Mouse (Mus musculus) liver, embryonic 16.5 days (tissue): ENCODE measurements at regions not wholly inside any gene's neighbourhood (a gene's known extent, or its start where the extent isn't known, plus 50 kb on each side); places are given as distances from the start of the nearest gene placed in this dataset.

Source experiments
- ATAC-seq: fragments of 200-750 bp; cut with Nextera tagmentation; 2 replicates; pipeline ENCODE4 v1.8.0; 2017; ENCODE audit warnings: low read depth, mild to moderate bottlenecking, moderate number of reproducible peaks, moderate library complexity
- H3K27ac ChIP-seq: fragments of 300-500 bp; sonication (generic); 2 replicates; pipeline ENCODE4 v1.5.1; 2014; ENCODE audit warnings: mild to moderate bottlenecking, low read length
- H3K27me3 ChIP-seq: fragments of 300-500 bp; sonication (generic); 2 replicates; pipeline ENCODE4 v1.6.1; 2014; ENCODE audit warnings: low read depth, low read length, mixed read lengths; ENCODE audit not compliant: control insufficient read depth, insufficient read depth
- H3K36me3 ChIP-seq: fragments of 300-500 bp; sonication (generic); 2 replicates; pipeline ENCODE4 v1.6.1; 2014; ENCODE audit warnings: mild to moderate bottlenecking; ENCODE audit not compliant: control insufficient read depth, insufficient read depth
- H3K4me1 ChIP-seq: fragments of 300-500 bp; sonication (generic); 2 replicates; pipeline ENCODE4 v1.6.1; 2014; ENCODE audit warnings: low read depth, low read length, mixed read lengths; ENCODE audit not compliant: control insufficient read depth
- H3K4me2 ChIP-seq: fragments of 300-500 bp; sonication (generic); 2 replicates; pipeline ENCODE4 v1.6.1; 2014; ENCODE audit warnings: low read depth, low read length, mixed read lengths
- H3K4me3 ChIP-seq: fragments of 300-500 bp; sonication (generic); 2 replicates; pipeline ENCODE4 v1.5.1; 2014; ENCODE audit warnings: low read depth, mild to moderate bottlenecking, low read length
- H3K9ac ChIP-seq: fragments of 300-500 bp; sonication (generic); 2 replicates; pipeline ENCODE4 v1.6.1; 2014; ENCODE audit warnings: low read depth, low read length
- H3K9me3 ChIP-seq: fragments of 300-500 bp; sonication (generic); replicated peaks from 2 replicates; pipeline ENCODE4 v1.6.1; 2016; ENCODE audit warnings: low read length; ENCODE audit not compliant: control insufficient read depth
- WGBS: fragments of 180-500 bp; shearing (Covaris S2); extraction: QIAGEN DNeasy Blood & Tissue Kit; methylation state at CpG from one replicate; pipeline ENCODE4 v1.1.7; 2014; ENCODE audit not compliant: insufficient replicate concordance; 5-methylcytosine and 5-hydroxymethylcytosine counted together

DNA sequence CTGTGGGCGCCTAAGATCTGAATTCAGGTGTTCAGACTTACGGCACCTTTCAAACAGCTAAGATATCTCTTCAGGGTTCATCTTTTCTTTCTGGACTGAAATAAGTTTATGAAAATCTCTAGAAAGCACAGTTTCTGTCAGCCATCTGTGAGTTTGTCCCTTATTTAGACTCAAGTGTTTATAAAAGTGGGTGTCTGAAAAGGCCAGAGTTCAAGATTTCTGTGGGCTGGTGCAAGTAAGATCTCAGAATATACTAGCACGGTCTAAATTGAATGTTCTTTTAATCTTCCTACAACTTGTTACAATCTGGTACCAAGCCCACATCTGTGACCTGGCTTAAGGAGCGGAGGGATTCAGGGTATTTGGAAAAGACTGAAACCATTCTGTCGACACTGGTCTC lies 233.4 kb upstream of the Adgrl2 start:
- 57% methylated on average over 5 of the region's 5 CpGs for WGBS
- Histone ChIP-seq H3K9me3 (no peaks in the 10 kb centered on the region), H3K4me3 (no peak overlapping the region), H3K9ac (no peak overlapping the region), H3K4me1 (no peaks in the 10 kb centered on the region; the same call in 1 of the 2 replicates), H3K27me3 (no peaks in the 10 kb centered on the region), H3K36me3 (no peaks in the 10 kb centered on the region), H3K27ac (no peak overlapping the region), H3K4me2 (no peak overlapping the region)
- ATAC-seq = no peak

DNA sequence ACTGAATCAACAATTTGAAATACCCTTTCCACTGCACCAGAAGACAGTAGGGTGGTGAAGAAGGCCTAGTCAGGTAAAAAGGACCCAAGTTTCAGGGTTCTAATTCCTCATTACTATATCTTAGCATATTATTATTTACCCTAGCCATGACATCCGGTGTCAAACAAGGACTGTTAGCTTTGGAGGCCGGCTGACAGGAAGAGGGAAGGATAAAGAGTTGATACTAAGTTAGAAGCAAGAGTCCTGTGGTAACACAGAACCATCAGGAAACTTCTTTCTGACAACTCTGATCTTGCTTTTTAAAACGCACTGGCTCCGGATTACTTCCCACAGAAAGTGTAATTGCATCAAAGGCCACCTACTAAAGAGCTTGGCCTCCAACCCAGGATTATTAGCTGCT lies 230.6 kb upstream of the Adgrl2 start:
- no peak for ATAC-seq
- no peak overlapping the region for H3K9ac ChIP-seq
- no peaks in the 10 kb centered on the region for H3K9me3 ChIP-seq
- H3K4me2 ChIP-seq = no peak overlapping the region
- H3K4me3 ChIP-seq = no peak overlapping the region
- no peak overlapping the region for H3K27ac ChIP-seq
- no peaks in the 10 kb centered on the region for H3K4me1 ChIP-seq
- H3K27me3 ChIP-seq = no peaks in the 10 kb centered on the region
- WGBS = 40% methylated on average over 4 of the region's 4 CpGs
- H3K36me3 ChIP-seq = no peaks in the 10 kb centered on the region

DNA sequence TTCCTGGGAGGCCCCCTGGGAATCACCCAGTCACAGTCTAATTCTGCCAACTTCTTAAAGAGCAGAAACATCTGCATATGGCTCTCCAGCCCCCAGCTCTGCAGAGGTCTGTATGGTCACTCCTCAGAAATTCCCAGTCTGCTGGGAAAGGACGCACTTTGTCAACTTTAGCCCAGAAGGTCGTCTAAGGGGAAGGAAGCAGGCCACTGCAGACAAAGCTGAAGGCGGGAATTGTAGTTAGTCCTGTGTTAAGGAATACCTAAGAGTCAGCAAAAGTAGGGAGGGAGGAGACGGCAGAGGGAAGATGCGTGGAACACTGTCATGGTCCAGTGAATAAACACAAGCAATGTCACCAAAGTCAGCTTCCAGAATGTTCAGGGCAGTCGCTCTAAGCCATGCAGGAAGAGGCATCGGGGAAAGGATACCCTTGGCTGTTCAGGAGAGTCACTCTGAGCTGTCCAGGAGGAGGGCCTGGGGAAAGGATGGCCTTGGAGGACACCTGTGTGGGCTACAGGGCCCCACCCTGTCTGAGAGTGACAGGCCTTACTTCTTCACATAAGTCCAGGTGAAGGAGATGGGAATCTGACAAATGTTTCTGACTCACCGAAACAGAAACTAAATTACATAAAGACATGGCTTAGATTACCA lies 230.1 kb upstream of the Adgrl2 start:
- 54% methylated on average over 8 of the region's 8 CpGs for whole genome bisulfite sequencing
- Histone ChIP-seq H3K9me3 (no peaks in the 10 kb centered on the region), H3K27me3 (no peaks in the 10 kb centered on the region), H3K4me1 (no peaks in the 10 kb centered on the region), H3K36me3 (no peaks in the 10 kb centered on the region), H3K4me2 (no peak overlapping the region), H3K27ac (no peak overlapping the region), H3K4me3 (no peak overlapping the region), H3K9ac (no peak overlapping the region)
- ATAC-seq = peak; percentile 49; the same call in 1 of the 2 replicates

DNA sequence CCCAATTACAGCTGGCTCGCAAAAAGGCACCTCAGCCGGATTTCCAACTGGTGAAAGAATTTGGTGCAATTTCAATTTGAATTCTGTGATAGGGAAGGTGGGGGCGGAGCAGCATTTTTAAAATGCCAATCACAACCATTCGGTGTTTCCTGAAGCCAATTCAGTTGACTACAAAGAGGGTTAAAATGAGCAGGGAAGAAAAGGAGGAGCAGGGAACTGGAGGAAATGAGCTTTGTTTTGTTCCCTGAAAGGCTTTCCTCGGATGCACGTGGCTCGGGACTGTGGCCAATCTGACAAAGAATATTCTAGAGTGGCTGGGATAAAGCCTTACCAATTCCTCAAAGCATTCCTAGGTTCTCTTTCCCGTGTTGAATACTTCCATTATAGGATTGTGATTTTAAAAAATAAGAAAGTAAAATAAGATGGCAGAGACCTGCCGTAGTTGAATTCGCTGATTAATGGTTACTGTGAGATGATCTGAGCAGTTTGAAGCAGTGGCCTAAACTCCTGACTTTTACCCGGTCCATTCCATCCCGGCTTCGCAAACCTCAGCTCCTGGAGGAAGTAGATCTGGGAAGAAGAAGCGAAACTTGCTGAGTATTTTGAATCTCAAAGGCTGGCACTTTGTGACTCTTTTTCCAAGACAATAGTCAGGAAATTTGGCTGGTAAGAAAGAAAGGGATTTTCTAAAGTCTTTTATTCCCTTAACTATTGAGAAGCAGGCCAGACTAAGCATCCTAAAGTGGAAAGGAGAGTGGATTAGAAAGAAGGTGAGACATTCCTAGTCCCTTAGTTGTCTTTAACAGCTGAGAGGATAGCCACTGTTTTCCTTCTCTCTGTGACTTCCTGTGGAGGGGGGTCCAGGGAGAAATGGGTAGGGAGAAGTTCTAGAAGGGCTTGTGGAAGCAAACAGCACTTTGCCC lies 229.3 kb upstream of the Adgrl2 start:
- WGBS = 48% methylated on average over 14 of the region's 14 CpGs
- no peaks in the 10 kb centered on the region for H3K27me3 ChIP-seq
- H3K9me3 ChIP-seq = no peaks in the 10 kb centered on the region
- 0 out of 2 replicates have a peak, but pooled peaks have one; percentile 12 for ATAC-seq
- no peak overlapping the region for H3K27ac ChIP-seq
- H3K4me2 ChIP-seq = no peak overlapping the region
- no peak overlapping the region for H3K4me3 ChIP-seq
- no peaks in the 10 kb centered on the region for H3K36me3 ChIP-seq
- no peak overlapping the region for H3K9ac ChIP-seq
- H3K4me1 ChIP-seq = no peaks in the 10 kb centered on the region

DNA sequence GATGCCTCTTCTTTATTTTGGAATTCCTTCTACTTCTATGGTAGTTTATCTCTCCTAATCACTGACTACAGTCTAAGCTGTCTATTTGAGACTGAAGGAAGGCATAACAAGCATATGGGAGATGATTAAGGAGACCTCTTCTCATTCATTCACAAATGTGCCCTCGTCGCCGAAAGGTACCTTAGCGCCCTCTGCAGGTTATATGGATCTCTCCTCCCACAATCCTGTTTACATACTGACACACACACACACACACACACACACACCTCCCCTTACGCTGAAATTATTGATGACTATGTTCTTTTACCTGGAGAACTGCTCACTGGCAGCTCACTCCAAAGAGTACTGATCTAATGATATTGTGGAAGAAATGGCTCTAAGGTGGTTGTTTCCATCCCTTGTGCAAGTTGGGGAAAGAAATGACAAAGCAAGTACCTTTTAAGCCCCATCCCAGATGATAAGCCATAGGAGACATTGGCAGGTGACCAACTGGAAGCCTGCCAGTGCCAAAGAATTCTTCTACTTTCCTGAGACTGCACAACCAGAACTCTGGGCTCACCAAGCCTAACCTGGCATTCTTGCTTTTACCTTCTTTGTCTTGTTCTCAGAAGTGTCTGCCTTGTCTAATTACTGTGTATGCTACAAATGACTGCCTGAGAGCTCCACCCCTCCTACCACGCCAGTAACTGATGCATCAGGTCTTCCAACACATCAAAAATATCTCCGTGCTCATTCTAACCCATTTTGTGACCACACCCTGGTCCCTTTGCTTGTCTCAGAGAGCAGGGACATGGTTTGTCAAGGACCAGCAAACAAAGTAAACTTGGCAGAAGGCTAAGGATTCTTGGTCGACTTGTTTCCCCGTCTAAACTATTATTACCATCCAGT lies 227.8 kb upstream of the Adgrl2 start:
- no peak for ATAC-seq
- Histone ChIP-seq H3K27ac (no peak overlapping the region), H3K36me3 (no peaks in the 10 kb centered on the region), H3K4me2 (no peak overlapping the region), H3K4me3 (no peak overlapping the region), H3K27me3 (no peaks in the 10 kb centered on the region), H3K9me3 (no peaks in the 10 kb centered on the region), H3K9ac (no peak overlapping the region), H3K4me1 (no peaks in the 10 kb centered on the region)
- WGBS = 64% methylated on average over 9 of the region's 9 CpGs

DNA sequence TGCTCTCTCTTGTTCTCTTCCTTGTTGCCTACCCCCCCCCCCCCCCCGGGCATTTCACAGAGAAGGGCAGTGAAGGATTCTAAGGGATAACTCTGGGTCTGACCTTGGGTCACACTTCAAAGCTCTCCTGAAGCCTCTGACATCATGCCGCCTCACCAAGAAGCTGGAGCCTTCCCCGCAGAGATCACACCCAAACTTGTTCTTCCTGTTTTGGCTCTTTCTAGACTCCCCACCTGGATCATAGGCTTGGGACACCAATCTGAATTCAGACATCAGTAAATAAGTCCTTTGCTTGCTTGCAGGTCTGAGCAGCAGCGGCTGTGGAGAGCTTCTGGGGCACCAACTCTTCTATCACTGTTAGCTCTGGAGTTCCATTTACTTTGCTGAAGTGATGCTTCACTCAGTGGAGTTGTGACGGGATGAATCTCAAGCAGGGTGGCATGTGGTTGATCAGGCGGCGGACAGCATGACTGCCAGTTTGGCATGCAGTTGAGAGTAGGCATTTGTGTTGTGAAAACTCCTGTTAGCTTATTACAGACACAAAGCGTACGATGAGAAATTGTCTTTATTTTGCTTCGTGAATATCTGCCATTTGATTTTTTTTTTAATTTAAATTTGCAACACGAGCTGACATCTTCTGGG lies 226.5 kb upstream of the Adgrl2 start:
- H3K4me1 ChIP-seq = no peaks in the 10 kb centered on the region
- no peak for ATAC-seq
- no peaks in the 10 kb centered on the region for H3K9me3 ChIP-seq
- no peak overlapping the region for H3K27ac ChIP-seq
- H3K4me2 ChIP-seq = no peak overlapping the region
- 73% methylated on average over 11 of the region's 11 CpGs for WGBS
- no peak overlapping the region for H3K4me3 ChIP-seq
- H3K36me3 ChIP-seq = no peaks in the 10 kb centered on the region
- no peaks in the 10 kb centered on the region for H3K27me3 ChIP-seq
- no peak overlapping the region for H3K9ac ChIP-seq

DNA sequence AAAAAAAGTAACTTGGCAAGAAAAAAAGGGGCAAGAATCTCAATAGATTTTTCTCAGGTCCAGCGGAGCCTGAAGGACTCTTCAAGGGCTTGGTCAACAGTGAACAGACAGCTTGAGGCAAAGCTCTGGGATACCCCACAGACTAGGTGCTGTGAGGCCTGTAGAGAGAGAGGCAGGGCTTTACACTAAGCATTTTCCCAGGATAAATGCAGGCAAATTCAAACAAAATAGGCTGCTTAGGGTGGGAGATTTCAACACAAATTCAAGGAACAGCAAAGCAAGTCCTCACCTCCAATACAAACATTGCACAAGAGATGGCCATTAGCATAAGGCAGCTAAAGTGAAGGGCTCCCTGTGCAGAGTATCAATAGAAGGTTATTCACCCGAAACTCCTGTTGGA lies 225.3 kb upstream of the Adgrl2 start:
- 50% methylated on average over 2 of the region's 2 CpGs for WGBS
- Histone ChIP-seq H3K4me3 (no peak overlapping the region), H3K4me1 (no peaks in the 10 kb centered on the region), H3K4me2 (no peak overlapping the region), H3K9me3 (no peaks in the 10 kb centered on the region), H3K27me3 (no peaks in the 10 kb centered on the region), H3K9ac (no peak overlapping the region), H3K36me3 (no peaks in the 10 kb centered on the region), H3K27ac (no peak overlapping the region)
- ATAC-seq = peak; percentile 66

DNA sequence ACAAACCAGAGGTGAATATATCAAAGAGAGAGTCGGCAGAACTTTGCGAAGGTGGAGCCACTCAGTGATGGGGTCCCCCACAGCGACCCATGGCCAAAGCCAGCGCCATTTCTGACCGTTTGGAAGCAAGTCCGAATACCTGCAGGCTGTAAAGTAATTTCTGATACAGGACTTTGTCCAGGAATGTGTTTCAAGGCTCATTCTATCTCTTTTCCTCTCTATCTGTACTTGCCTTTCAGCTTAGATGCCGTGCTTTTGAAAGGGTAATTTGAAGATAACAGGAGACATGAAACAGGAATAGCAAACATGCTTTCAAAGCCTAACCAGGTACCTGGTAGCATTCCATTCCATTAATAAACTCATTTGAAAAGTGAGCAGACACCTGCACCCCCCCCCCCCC lies 221.6 kb upstream of the Adgrl2 start:
- no peak overlapping the region for H3K4me3 ChIP-seq
- no peak overlapping the region for H3K27ac ChIP-seq
- H3K4me1 ChIP-seq = no peaks in the 10 kb centered on the region
- no peak for ATAC-seq
- no peak overlapping the region for H3K4me2 ChIP-seq
- 68% methylated on average over 7 of the region's 7 CpGs for WGBS
- no peaks in the 10 kb centered on the region for H3K36me3 ChIP-seq
- no peaks in the 10 kb centered on the region for H3K27me3 ChIP-seq
- H3K9ac ChIP-seq = no peak overlapping the region
- H3K9me3 ChIP-seq = no peaks in the 10 kb centered on the region
